Comparison of ENCODE assay signal across 7 mouse cellular contexts in genomic region chr2:122753739-122754343, GRCm38 (mm10). TPM values are rescaled to one million over a fixed set of nuclear protein-coding genes. Genes with fewer than 3 reads are reported as not detected.
A peak's percentile ranks its signal among the peaks of the same experiment; 100 is the strongest.
DNase-seq lines count a peak whose midpoint lies in the region; ATAC-seq lines count a peak whose summit lies in the region.

No protein-coding gene starts in this region.

- peak; percentile 98 for ATAC-seq in granulocyte monocyte progenitor cell, adult 5-6 weeks (replicated peaks; ENCODE audit: poor library complexity, severe bottlenecking)

- DNase-seq in CD8-positive naive resting alpha-beta T cell, adult 2 months (ENCODE audit: low read depth in 2 of 2, low spot score in 2 of 2), result peak; percentile 68 to 75
- peak; percentile 58 for DNase-seq in ZHBTc4 (ENCODE audit: low read depth, low spot score)
- peak; percentile 70 to 78 for DNase-seq in cerebellum, postnatal 36 days
- peak; percentile 68 for DNase-seq in layer of hippocampus, adult 11-12 months (ENCODE audit: low spot score)
- peak; percentile 58 for DNase-seq in lung, postnatal 10 days
- DNase-seq in retina, postnatal 7 days (ENCODE audit: low read depth, low spot score), result peak; percentile 52

RNA-seq across cellular contexts. Expression of gene Sqor, which starts 11.2 kb away (rescaled TPM):
- 22.7 and 29.0 TPM in 2 replicates for total RNA-seq in granulocyte monocyte progenitor cell, adult 5-6 weeks (2014; fragmentation: Nextera tagmentation)
- 26.4 and 36.6 TPM in 2 replicates for total RNA-seq in granulocyte monocyte progenitor cell, adult 5-6 weeks (2017)

RNA-seq across cellular contexts. Expression of gene Bloc1s6, which starts 15.5 kb away (rescaled TPM):
- 25.7 and 31.8 TPM in 2 replicates for total RNA-seq in granulocyte monocyte progenitor cell, adult 5-6 weeks (2014; fragmentation: Nextera tagmentation)
- 38.8 and 39.9 TPM in 2 replicates for total RNA-seq in granulocyte monocyte progenitor cell, adult 5-6 weeks (2017)

RNA-seq across cellular contexts. Expression of gene Slc30a4, which starts 51.4 kb away (rescaled TPM):
- total RNA-seq in granulocyte monocyte progenitor cell, adult 5-6 weeks (2014; fragmentation: Nextera tagmentation), result 1.3 and 2.0 TPM in 2 replicates
- total RNA-seq in granulocyte monocyte progenitor cell, adult 5-6 weeks (2017), result 1.3 and 2.1 TPM in 2 replicates

Comparison
In these comparisons a context has a peak if more than half of its experiments do, and no peak if none do; other contexts are left out.
1. Peak in every context shown above with its lines: DNase-seq and ATAC-seq.